Mouse (Mus musculus) heart, postnatal 0 days (tissue): ENCODE measurements at regions not wholly inside any gene's neighbourhood (a gene's known extent, or its start where the extent isn't known, plus 50 kb on each side); places are given as distances from the start of the nearest gene placed in this dataset.

ENCODE experiments used
- CTCF ChIP-seq: IDR thresholded peaks from 2 replicates; pipeline ENCODE4 v1.5.1; 2016; ENCODE audit warnings: antibody characterized with exemption, control low read depth, low read depth
- EP300 ChIP-seq: IDR thresholded peaks from 2 replicates; pipeline ENCODE4 v1.6.1; 2016; ENCODE audit warnings: antibody characterized with exemption, low read depth

DNA sequence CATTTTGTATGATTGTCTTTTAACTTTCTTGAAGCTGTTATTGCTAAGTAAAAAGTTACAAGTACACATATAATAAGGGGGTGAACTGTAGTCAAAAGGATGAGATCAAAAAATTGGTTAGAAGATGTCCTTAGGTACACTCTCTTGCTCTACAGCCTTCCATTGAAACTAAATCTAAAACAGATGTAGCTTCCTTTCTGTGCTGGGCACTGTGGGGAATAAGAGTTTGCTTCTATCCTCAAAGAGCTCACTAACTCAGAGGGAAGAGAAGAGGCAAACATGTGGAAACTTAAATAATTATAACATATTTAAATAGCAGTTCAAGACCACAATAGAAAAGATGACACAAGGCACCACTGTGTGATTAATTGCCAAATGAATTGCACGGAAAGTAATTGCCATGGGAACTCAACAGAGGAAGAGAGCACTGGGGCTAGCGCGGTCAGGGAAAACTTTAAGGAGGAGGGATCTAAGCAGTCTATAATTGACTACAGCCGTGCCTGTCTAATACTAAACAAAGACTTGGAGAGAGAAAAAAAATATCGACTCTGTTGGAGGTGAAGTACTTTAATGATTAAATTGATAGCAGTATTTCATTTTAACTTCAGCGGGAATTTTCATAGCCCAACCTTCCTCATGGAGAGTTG, 57.9 kb upstream of the Ammecr1 start:
- TF ChIP-seq CTCF (no peak), EP300 (no peak)
